Mouse (Mus musculus): ENCODE data around the gene Mrtfa. TPM values are rescaled to one million over a fixed set of nuclear protein-coding genes. Genes with fewer than 3 reads are reported as not detected.

The Mrtfa gene
- polyA plus RNA-seq, 1 experiment from 2014 or later: 34.0 TPM

DNA sequence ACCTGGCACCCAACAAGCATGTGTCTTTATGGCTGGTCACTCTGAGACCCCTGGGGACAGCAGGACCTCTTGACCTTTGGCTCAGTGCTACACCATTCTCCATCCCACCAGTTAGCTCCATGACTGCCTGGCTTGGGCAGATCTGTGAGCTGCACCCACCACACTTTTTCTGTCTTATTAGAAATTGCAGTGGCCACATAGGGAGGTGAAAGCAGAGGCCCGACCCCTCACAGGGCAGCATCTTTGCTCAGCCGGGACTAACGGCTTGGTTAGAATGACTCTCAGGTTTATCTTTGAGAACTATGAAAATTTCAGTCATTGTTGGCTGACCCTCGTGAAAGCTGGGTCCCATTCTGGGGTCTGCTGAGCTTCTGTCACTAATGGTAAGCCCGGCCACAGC lies 163.7 kb downstream of the Mrtfa start:
- H3K4me3 ChIP-seq (replicated peaks; ENCODE audit: low read depth, low read length): no peak overlapping the region
- no peak overlapping the region for H3K9ac ChIP-seq (replicated peaks; ENCODE audit: low read length)
- 87% methylated on average over 5 of the region's 5 CpGs for WGBS
- no peaks in the 10 kb centered on the region for H3K4me1 ChIP-seq (ENCODE audit: control insufficient read depth, insufficient read depth, low read length)
- no peak overlapping the region for H3K4me2 ChIP-seq (ENCODE audit: low read length)
- no peaks in the 10 kb centered on the region for H3K27me3 ChIP-seq (ENCODE audit: control insufficient read depth, insufficient read depth, low read length)
- ATAC-seq (ENCODE audit: low FRiP score, low TSS enrichment) (no peak), DNase-seq (no peak)
- H3K36me3 ChIP-seq (ENCODE audit: control insufficient read depth, insufficient read depth, low read length): peaks cover 10% of the 10 kb centered on the region
- no peak overlapping the region for H3K27ac ChIP-seq (replicated peaks; ENCODE audit: low read depth, low read length)
- no peaks in the 10 kb centered on the region for H3K9me3 ChIP-seq (ENCODE audit: control insufficient read depth, low read length)

DNA sequence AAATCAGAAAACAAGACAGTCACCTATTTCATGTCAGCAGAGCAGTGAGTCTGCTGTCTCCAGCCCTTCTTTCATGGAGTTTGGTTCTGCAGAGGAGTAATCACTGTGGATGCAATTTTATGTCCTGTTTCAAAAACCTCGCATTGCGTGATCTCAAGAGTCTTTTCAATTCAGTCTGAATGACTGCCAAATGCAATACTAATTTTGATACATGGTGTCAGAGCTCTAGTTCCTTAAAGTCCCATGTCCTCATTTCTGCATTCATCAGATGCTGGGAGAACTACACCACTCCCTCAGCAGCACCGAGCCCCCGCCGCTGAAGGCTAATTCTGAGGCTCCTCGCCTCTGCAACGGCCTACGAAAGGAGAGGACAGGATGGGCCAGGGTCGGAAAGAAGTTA lies 166.7 kb downstream of the Mrtfa start:
- ATAC-seq (ENCODE audit: low FRiP score, low TSS enrichment) (no peak), DNase-seq (no peak)
- 96% methylated on average over 9 of the region's 9 CpGs for WGBS
- peaks cover 35% of the 10 kb centered on the region for H3K36me3 ChIP-seq (ENCODE audit: control insufficient read depth, insufficient read depth, low read length)
- H3K27me3 ChIP-seq (ENCODE audit: control insufficient read depth, insufficient read depth, low read length): no peaks in the 10 kb centered on the region
- no peak overlapping the region for H3K4me2 ChIP-seq (ENCODE audit: low read length)
- no peak overlapping the region for H3K27ac ChIP-seq (replicated peaks; ENCODE audit: low read depth, low read length)
- H3K9ac ChIP-seq (replicated peaks; ENCODE audit: low read length): no peak overlapping the region
- H3K4me1 ChIP-seq (ENCODE audit: control insufficient read depth, insufficient read depth, low read length): no peaks in the 10 kb centered on the region
- H3K4me3 ChIP-seq (replicated peaks; ENCODE audit: low read depth, low read length): no peak overlapping the region
- H3K9me3 ChIP-seq (ENCODE audit: control insufficient read depth, low read length): no peaks in the 10 kb centered on the region

DNA sequence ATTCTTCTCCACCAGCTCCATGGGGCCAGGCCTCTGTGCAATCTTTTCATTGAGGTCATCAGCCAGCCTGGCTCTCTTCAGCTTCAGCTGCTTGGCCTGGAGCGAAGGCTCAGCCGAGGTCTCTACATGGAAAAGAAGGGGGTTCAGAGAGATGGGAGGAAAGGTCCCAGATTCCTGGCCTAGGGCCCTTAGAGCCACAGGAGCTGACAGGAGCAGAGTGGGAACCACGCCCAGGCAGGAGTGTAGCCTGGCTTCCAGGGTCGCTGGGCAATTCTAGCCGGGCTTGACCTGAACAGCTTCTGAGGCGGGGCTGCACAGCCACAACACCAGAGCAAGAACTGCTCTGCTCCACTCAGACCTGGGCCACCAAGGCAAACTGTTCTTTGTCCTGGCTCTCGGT lies 168.1 kb downstream of the Mrtfa start:
- Histone ChIP-seq H3K4me1 (ENCODE audit: control insufficient read depth, insufficient read depth, low read length) (no peaks in the 10 kb centered on the region), H3K4me2 (ENCODE audit: low read length) (no peak overlapping the region), H3K27me3 (ENCODE audit: control insufficient read depth, insufficient read depth, low read length) (no peaks in the 10 kb centered on the region), H3K9me3 (ENCODE audit: control insufficient read depth, low read length) (no peaks in the 10 kb centered on the region), H3K27ac (replicated peaks; ENCODE audit: low read depth, low read length) (no peak overlapping the region), H3K4me3 (replicated peaks; ENCODE audit: low read depth, low read length) (no peak overlapping the region), H3K9ac (replicated peaks; ENCODE audit: low read length) (no peak overlapping the region), H3K36me3 (ENCODE audit: control insufficient read depth, insufficient read depth, low read length) (peaks cover 49% of the 10 kb centered on the region)
- WGBS: 95% methylated on average over 7 of the region's 7 CpGs
- DNase-seq (no peak), ATAC-seq (ENCODE audit: low FRiP score, low TSS enrichment) (no peak)

DNA sequence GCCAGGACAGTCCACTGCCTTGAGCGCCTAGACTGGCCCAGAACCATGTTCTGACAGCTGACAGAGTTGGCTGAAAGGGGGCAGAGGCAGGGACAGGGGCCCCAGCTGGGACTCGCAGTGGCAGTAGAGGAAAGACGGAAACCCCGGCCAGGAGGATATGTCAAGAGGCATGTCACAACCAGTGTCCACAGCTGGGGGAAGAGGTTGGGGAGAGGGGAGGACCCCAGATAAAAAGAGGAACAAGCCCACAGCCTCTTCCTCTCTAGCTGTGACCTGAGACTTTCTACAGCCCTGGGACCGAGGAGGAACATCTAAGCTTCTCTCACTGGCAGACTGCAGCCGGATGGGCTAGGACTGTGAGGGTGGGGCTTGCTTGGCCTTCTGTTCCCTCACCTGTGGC lies 169.2 kb downstream of the Mrtfa start:
- Histone ChIP-seq H3K4me2 (ENCODE audit: low read length) (no peak overlapping the region), H3K9me3 (ENCODE audit: control insufficient read depth, low read length) (no peaks in the 10 kb centered on the region), H3K9ac (replicated peaks; ENCODE audit: low read length) (no peak overlapping the region), H3K4me1 (ENCODE audit: control insufficient read depth, insufficient read depth, low read length) (no peaks in the 10 kb centered on the region), H3K4me3 (replicated peaks; ENCODE audit: low read depth, low read length) (no peak overlapping the region), H3K27ac (replicated peaks; ENCODE audit: low read depth, low read length) (no peak overlapping the region), H3K27me3 (ENCODE audit: control insufficient read depth, insufficient read depth, low read length) (no peaks in the 10 kb centered on the region), H3K36me3 (ENCODE audit: control insufficient read depth, insufficient read depth, low read length) (peaks cover 60% of the 10 kb centered on the region)
- ATAC-seq (ENCODE audit: low FRiP score, low TSS enrichment): no peak
- no peak for DNase-seq
- WGBS: 91% methylated on average over 6 of the region's 6 CpGs

DNA sequence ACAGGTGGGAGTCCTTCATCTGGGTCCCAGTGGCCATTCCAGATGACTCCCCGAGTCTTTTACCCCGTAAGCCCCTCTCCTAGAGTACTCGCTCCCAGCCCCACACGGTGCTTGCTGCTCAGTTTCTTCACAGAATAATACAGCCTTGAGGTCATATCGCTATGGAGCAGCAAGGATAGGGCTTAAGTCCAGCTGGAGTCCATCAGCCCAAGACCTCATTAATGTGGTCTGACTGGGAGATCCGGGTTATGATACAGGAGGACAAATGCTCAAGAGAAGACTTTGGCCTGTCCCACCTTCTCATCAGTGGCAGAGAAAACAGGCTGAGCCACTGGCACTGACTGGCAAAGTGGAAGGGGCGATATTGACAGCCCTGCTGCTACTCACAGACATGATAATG lies 173.2 kb downstream of the Mrtfa start:
- Histone ChIP-seq H3K9me3 (ENCODE audit: control insufficient read depth, low read length) (no peaks in the 10 kb centered on the region), H3K4me1 (ENCODE audit: control insufficient read depth, insufficient read depth, low read length) (no peaks in the 10 kb centered on the region), H3K27ac (replicated peaks; ENCODE audit: low read depth, low read length) (no peak overlapping the region), H3K27me3 (ENCODE audit: control insufficient read depth, insufficient read depth, low read length) (no peaks in the 10 kb centered on the region), H3K36me3 (ENCODE audit: control insufficient read depth, insufficient read depth, low read length) (peaks cover 93% of the 10 kb centered on the region), H3K4me2 (ENCODE audit: low read length) (no peak overlapping the region), H3K4me3 (replicated peaks; ENCODE audit: low read depth, low read length) (no peak overlapping the region), H3K9ac (replicated peaks; ENCODE audit: low read length) (no peak overlapping the region)
- 96% methylated on average over 7 of the region's 7 CpGs for WGBS
- no peak for DNase-seq
- ATAC-seq (ENCODE audit: low FRiP score, low TSS enrichment): no peak

DNA sequence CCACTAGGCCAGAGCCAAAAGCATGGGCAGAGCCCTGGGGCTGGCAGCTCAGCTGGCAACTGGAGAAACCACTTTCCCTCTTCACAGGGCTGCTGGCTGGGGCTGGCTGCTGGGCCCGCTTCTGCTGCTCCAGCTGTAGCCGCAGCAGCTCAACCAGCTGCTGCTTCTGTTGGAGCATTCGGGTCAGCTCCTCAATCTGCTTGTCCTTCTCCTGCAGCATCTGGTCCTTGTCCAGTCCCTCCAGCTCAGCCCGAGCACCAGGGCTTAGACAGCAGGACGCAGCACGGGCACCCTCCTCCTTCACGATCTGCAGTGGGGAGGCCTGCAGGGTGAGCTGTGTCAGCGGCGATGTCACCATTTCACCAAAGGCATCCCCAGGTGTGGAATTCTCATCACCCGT lies 174.1 kb downstream of the Mrtfa start:
- no peak overlapping the region for H3K4me3 ChIP-seq (replicated peaks; ENCODE audit: low read depth, low read length)
- H3K4me2 ChIP-seq (ENCODE audit: low read length): no peak overlapping the region
- no peak overlapping the region for H3K9ac ChIP-seq (replicated peaks; ENCODE audit: low read length)
- DNase-seq (no peak), ATAC-seq (ENCODE audit: low FRiP score, low TSS enrichment) (no peak)
- WGBS: 96% methylated on average over 10 of the region's 10 CpGs
- H3K27ac ChIP-seq (replicated peaks; ENCODE audit: low read depth, low read length): no peak overlapping the region
- no peaks in the 10 kb centered on the region for H3K27me3 ChIP-seq (ENCODE audit: control insufficient read depth, insufficient read depth, low read length)
- no peaks in the 10 kb centered on the region for H3K9me3 ChIP-seq (ENCODE audit: control insufficient read depth, low read length)
- peaks cover 93% of the 10 kb centered on the region for H3K36me3 ChIP-seq (ENCODE audit: control insufficient read depth, insufficient read depth, low read length)
- no peaks in the 10 kb centered on the region for H3K4me1 ChIP-seq (ENCODE audit: control insufficient read depth, insufficient read depth, low read length)

DNA sequence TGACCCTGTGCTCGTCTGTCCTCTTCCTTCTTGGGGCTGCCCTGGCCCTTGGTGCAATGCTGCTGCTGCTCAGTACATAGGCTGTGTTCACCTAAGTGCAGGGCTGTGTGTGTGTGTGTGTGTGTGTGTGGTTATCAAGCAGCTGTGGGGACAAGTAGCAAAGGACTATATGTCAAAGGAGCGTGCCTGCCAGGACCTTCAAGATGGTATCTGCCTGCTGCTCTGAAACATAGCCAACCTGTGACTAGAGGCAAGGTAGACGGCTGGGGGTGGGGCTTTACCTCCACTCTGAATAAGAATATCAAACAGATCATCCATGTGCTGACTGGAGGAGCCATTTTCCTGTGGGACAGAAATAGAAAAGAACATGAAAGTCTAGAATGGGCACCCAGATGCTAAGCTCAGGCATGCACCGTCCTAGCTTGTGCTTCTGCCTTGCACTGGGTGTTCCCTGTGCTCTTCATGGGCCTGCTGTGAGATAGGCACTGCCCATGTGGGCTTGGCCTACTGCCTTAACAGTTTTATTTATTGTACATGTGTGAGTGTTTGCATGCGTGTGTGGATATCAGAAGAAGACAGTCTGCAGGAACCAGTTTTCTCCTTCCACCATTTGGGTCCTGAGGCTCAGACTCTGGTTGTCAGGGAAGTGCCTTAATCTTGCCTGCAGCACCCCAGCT lies 175.4 kb downstream of the Mrtfa start:
- 90% methylated on average over 5 of the region's 5 CpGs for WGBS

DNA sequence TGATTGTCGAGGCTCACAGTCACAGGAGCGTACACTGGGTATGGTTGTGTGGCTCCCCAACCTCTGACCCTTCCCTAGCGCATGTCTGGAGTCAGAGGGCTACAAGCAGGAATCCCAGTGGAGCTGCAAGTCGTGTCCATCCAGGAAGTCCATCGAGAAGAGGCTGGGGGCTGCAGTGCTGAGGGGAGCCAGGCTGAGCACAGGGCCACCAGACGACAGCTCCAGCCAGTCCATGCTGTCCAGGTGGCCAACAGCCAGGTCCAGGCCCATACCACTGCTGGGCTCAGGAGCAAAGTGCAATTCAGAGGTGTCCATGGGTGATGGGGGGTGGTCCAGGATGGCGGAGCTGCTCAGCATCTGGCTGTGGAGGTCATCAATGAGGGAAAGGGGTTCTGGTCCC lies 177.4 kb downstream of the Mrtfa start:
- Histone ChIP-seq H3K9ac (replicated peaks; ENCODE audit: low read length) (no peak overlapping the region), H3K4me2 (ENCODE audit: low read length) (no peak overlapping the region), H3K27me3 (ENCODE audit: control insufficient read depth, insufficient read depth, low read length) (no peaks in the 10 kb centered on the region), H3K36me3 (ENCODE audit: control insufficient read depth, insufficient read depth, low read length) (peaks cover 98% of the 10 kb centered on the region), H3K27ac (replicated peaks; ENCODE audit: low read depth, low read length) (no peak overlapping the region), H3K9me3 (ENCODE audit: control insufficient read depth, low read length) (no peaks in the 10 kb centered on the region), H3K4me1 (ENCODE audit: control insufficient read depth, insufficient read depth, low read length) (no peaks in the 10 kb centered on the region), H3K4me3 (replicated peaks; ENCODE audit: low read depth, low read length) (no peak overlapping the region)
- ATAC-seq (ENCODE audit: low FRiP score, low TSS enrichment) (no peak), DNase-seq (no peak)
- WGBS: 90% methylated on average over 7 of the region's 7 CpGs

More for the DNA sequence above, 175.4 kb downstream of the Mrtfa start:
- Histone ChIP-seq H3K36me3 (ENCODE audit: control insufficient read depth, insufficient read depth, low read length) (peaks cover 97% of the 10 kb centered on the region), H3K27ac (replicated peaks; ENCODE audit: low read depth, low read length) (no peak overlapping the region), H3K4me3 (replicated peaks; ENCODE audit: low read depth, low read length) (no peak overlapping the region), H3K9me3 (ENCODE audit: control insufficient read depth, low read length) (no peaks in the 10 kb centered on the region), H3K9ac (replicated peaks; ENCODE audit: low read length) (no peak overlapping the region), H3K4me2 (ENCODE audit: low read length) (no peak overlapping the region), H3K4me1 (ENCODE audit: control insufficient read depth, insufficient read depth, low read length) (no peaks in the 10 kb centered on the region), H3K27me3 (ENCODE audit: control insufficient read depth, insufficient read depth, low read length) (no peaks in the 10 kb centered on the region)
- ATAC-seq (ENCODE audit: low FRiP score, low TSS enrichment) (no peak), DNase-seq (no peak)

DNA sequence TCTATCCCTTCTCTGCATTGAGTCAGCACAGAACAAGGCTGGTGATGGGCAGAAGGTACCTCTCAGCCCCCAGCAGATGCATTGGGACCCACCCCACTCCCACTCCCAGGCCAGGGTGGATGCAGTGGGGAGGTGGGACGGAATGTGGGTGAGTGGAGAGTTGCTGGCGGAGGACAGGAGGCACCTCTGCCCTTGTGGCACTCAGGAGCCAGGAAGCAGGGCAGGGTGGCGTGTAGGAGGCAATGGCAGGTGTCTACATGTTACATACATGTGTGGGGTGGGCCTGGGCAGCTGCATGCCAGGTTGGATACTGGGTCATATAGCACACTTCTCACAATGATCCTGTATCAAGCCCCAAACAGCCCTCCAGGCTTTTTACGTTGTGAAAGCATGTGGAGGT lies 178.2 kb downstream of the Mrtfa start:
- Histone ChIP-seq H3K36me3 (ENCODE audit: control insufficient read depth, insufficient read depth, low read length) (peaks cover 92% of the 10 kb centered on the region), H3K4me2 (ENCODE audit: low read length) (no peak overlapping the region), H3K4me1 (ENCODE audit: control insufficient read depth, insufficient read depth, low read length) (no peaks in the 10 kb centered on the region), H3K27me3 (ENCODE audit: control insufficient read depth, insufficient read depth, low read length) (no peaks in the 10 kb centered on the region), H3K4me3 (replicated peaks; ENCODE audit: low read depth, low read length) (no peak overlapping the region), H3K27ac (replicated peaks; ENCODE audit: low read depth, low read length) (no peak overlapping the region), H3K9me3 (ENCODE audit: control insufficient read depth, low read length) (no peaks in the 10 kb centered on the region), H3K9ac (replicated peaks; ENCODE audit: low read length) (no peak overlapping the region)
- 94% methylated on average over 4 of the region's 4 CpGs for WGBS
- DNase-seq (no peak), ATAC-seq (ENCODE audit: low FRiP score, low TSS enrichment) (no peak)

All from midbrain, embryonic 14.5 days (tissue).